In genomic region chr10:127177235-127177634, GRCm38 (mm10) we compare ENCODE assay signal across 7 mouse cellular contexts. TPM values are rescaled to one million over a fixed set of nuclear protein-coding genes. Genes with fewer than 3 reads are reported as not detected.
A peak's percentile ranks its signal among the peaks of the same experiment; 100 is the strongest.
DNase-seq lines count a peak whose midpoint lies in the region; ATAC-seq and TF ChIP-seq lines count a peak whose summit lies in the region.

No protein-coding gene starts in this region.

- TF ChIP-seq POLR2A in myocyte (IDR thresholded peaks at IDR 0.05; ENCODE audit: insufficient read length, low read depth), result no peak

- no peak for ATAC-seq in embryonic facial prominence, embryonic 15.5 days (ENCODE audit: insufficient number of reproducible peaks, low FRiP score, low TSS enrichment, low read depth)
- no peak for ATAC-seq in hindbrain, embryonic 15.5 days (ENCODE audit: low FRiP score, low read depth)

- H3K9me3 ChIP-seq in embryonic facial prominence, embryonic 15.5 days (replicated peaks), result no peaks in the 10 kb centered on the region
- H3K9me3 ChIP-seq in hindbrain, embryonic 15.5 days, result no peaks in the 10 kb centered on the region

- DNase-seq in layer of hippocampus, adult 2 months (ENCODE audit: low spot score in 2 of 2), result no peak
- DNase-seq in layer of hippocampus, adult 11-12 months (ENCODE audit: low spot score), result no peak
- no peak for DNase-seq in thymus, postnatal 14 days
- DNase-seq in left cerebral cortex, adult 2 months (ENCODE audit: extremely low spot score in 1 of 2, low spot score in 2 of 2), result no peak

- 16% methylated on average over 9 of the region's 9 CpGs for WGBS in embryonic facial prominence, embryonic 15.5 days
- WGBS in hindbrain, embryonic 15.5 days, result 20% methylated on average over 9 of the region's 9 CpGs

- H3K4me3 ChIP-seq in layer of hippocampus, adult 2 months, result no peak overlapping the region
- no peak overlapping the region; the same call in 1 of the 2 replicates for H3K4me3 ChIP-seq in embryonic facial prominence, embryonic 15.5 days (replicated peaks)
- H3K4me3 ChIP-seq in hindbrain, embryonic 15.5 days, result no peak overlapping the region
- peak overlapping the region; percentile 18 for H3K4me3 ChIP-seq in myocyte
- no peak overlapping the region for H3K4me3 ChIP-seq in left cerebral cortex, adult 2 months

- TF ChIP-seq CTCF in layer of hippocampus, adult 2 months (conservative IDR thresholded peaks at IDR 0.05), result no peak
- no peak for TF ChIP-seq CTCF in left cerebral cortex, adult 2 months (IDR thresholded peaks at IDR 0.05)

- intact Hi-C loops in left cerebral cortex, adult 2 months (cut with DNase I), result loop anchor here (2.0 kb wide), 1 partner anchor 52 kb away; no protein-coding TSS in a partner anchor

- peaks cover 2% of the 10 kb centered on the region; the same call in 1 of the 2 replicates for H3K36me3 ChIP-seq in embryonic facial prominence, embryonic 15.5 days
- H3K36me3 ChIP-seq in hindbrain, embryonic 15.5 days, result no peaks in the 10 kb centered on the region
- no peaks in the 10 kb centered on the region for H3K36me3 ChIP-seq in myocyte (ENCODE audit: control insufficient read depth, insufficient read depth)

- peaks cover 27% of the 10 kb centered on the region for H3K4me1 ChIP-seq in embryonic facial prominence, embryonic 15.5 days
- peaks cover 27% of the 10 kb centered on the region for H3K4me1 ChIP-seq in hindbrain, embryonic 15.5 days (replicated peaks)

- H3K4me2 ChIP-seq in embryonic facial prominence, embryonic 15.5 days (replicated peaks), result peak overlapping the region; percentile 61
- H3K4me2 ChIP-seq in hindbrain, embryonic 15.5 days, result peak overlapping the region; percentile 55
- H3K4me2 ChIP-seq in myocyte (ENCODE audit: low read depth), result peak overlapping the region; percentile 73

- no peak overlapping the region for H3ac ChIP-seq in myocyte (ENCODE audit: control insufficient read depth, insufficient read length)

- peak overlapping the region; percentile 23; the same call in 1 of the 2 replicates for H3K27ac ChIP-seq in layer of hippocampus, adult 2 months
- no peak overlapping the region for H3K27ac ChIP-seq in embryonic facial prominence, embryonic 15.5 days (replicated peaks)
- no peak overlapping the region for H3K27ac ChIP-seq in hindbrain, embryonic 15.5 days (replicated peaks)
- no peak overlapping the region for H3K27ac ChIP-seq in left cerebral cortex, adult 2 months

- H3K27me3 ChIP-seq in embryonic facial prominence, embryonic 15.5 days, result peaks cover 51% of the 10 kb centered on the region
- peaks cover 49% of the 10 kb centered on the region for H3K27me3 ChIP-seq in hindbrain, embryonic 15.5 days
- H3K27me3 ChIP-seq in myocyte (ENCODE audit: control insufficient read depth, insufficient read depth, insufficient read length), result no peaks in the 10 kb centered on the region

- no peak overlapping the region for H3K9ac ChIP-seq in embryonic facial prominence, embryonic 15.5 days
- H3K9ac ChIP-seq in hindbrain, embryonic 15.5 days, result no peak overlapping the region

- no peaks in the 10 kb centered on the region for H3K79me2 ChIP-seq in myocyte (ENCODE audit: control insufficient read depth, insufficient read depth)

TF ChIP-seq in myocyte, 11 proteins besides CTCF, POLR2A, EP300 and RAD21:
- TF ChIP-seq E2F4 (IDR thresholded peaks at IDR 0.05; ENCODE audit: insufficient read depth) (no peak), CEBPB (IDR thresholded peaks at IDR 0.05; ENCODE audit: insufficient read depth, poor library complexity, severe bottlenecking) (no peak), REST (IDR thresholded peaks at IDR 0.05; ENCODE audit: insufficient read depth, insufficient read length) (no peak), SRF (IDR thresholded peaks at IDR 0.05; ENCODE audit: control insufficient read depth, insufficient read length, low read depth) (no peak), TCF12 (IDR thresholded peaks at IDR 0.05; ENCODE audit: insufficient read depth, poor library complexity, severe bottlenecking) (no peak), POLR2AphosphoS2 (IDR thresholded peaks at IDR 0.05; ENCODE audit: insufficient read length, low read depth) (no peak), MAX (IDR thresholded peaks at IDR 0.05; ENCODE audit: low read depth) (no peak), MYOG (IDR thresholded peaks at IDR 0.05; ENCODE audit: control insufficient read depth in 1 of 3, insufficient read depth in 1 of 3, insufficient read length in 2 of 3, low read depth in 2 of 3) (no peak), MYOD1 (IDR thresholded peaks at IDR 0.05; ENCODE audit: control insufficient read depth in 1 of 3, insufficient read length in 2 of 3, low read depth in 2 of 3) (no peak), TCF3 (IDR thresholded peaks at IDR 0.05; ENCODE audit: insufficient read length, low read depth) (no peak)

RNA-seq across cellular contexts. Expression of gene Slc26a10, which starts 3.2 kb away (rescaled TPM):
- 10 to 100 TPM; 21.9 to 25.4 TPM for total RNA-seq in layer of hippocampus, adult 2 months (2021)
- polyA plus RNA-seq in embryonic facial prominence, embryonic 15.5 days (2015; fragmentation: Nextera tagmentation; extraction: Ambion mirVana), result 1.6 and 1.9 TPM in 2 replicates
- 0.91 and 1.0 TPM in 2 replicates for polyA plus RNA-seq in hindbrain, embryonic 15.5 days (2015; fragmentation: Nextera tagmentation; extraction: Ambion mirVana)
- polyA plus RNA-seq in myocyte (2012; fragmentation: generic; extraction: Trizol), result 1.3 TPM
- total RNA-seq in left cerebral cortex, adult 2 months (2021), result 1 to 10 TPM; 3.8 TPM

RNA-seq across cellular contexts. Expression of gene B4galnt1, which starts 12.2 kb away (rescaled TPM):
- 100 to 1,000 TPM; 116 to 123 TPM for total RNA-seq in layer of hippocampus, adult 2 months (2021)
- polyA plus RNA-seq in embryonic facial prominence, embryonic 15.5 days (2015; fragmentation: Nextera tagmentation; extraction: Ambion mirVana), result 11.0 and 12.7 TPM in 2 replicates
- polyA plus RNA-seq in hindbrain, embryonic 15.5 days (2015; fragmentation: Nextera tagmentation; extraction: Ambion mirVana), result 54.0 and 74.6 TPM in 2 replicates
- 12.4 TPM for polyA plus RNA-seq in myocyte (2012; fragmentation: generic; extraction: Trizol)
- total RNA-seq in left cerebral cortex, adult 2 months (2021), result 100 to 1,000 TPM; 122 to 125 TPM

RNA-seq across cellular contexts. Expression of gene Arhgef25, which starts 12.6 kb away (rescaled TPM):
- total RNA-seq in layer of hippocampus, adult 2 months (2021), result 100 to 1,000 TPM; 395 to 408 TPM
- 116 TPM in 2 replicates for polyA plus RNA-seq in embryonic facial prominence, embryonic 15.5 days (2015; fragmentation: Nextera tagmentation; extraction: Ambion mirVana)
- polyA plus RNA-seq in hindbrain, embryonic 15.5 days (2015; fragmentation: Nextera tagmentation; extraction: Ambion mirVana), result 27.3 and 30.3 TPM in 2 replicates
- 25.3 TPM for polyA plus RNA-seq in myocyte (2012; fragmentation: generic; extraction: Trizol)
- 100 to 1,000 TPM; 198 to 208 TPM for total RNA-seq in left cerebral cortex, adult 2 months (2021)

RNA-seq across cellular contexts. Expression of gene Dtx3, which starts 18.3 kb away (rescaled TPM):
- 100 to 1,000 TPM; 227 to 255 TPM for total RNA-seq in layer of hippocampus, adult 2 months (2021)
- polyA plus RNA-seq in embryonic facial prominence, embryonic 15.5 days (2015; fragmentation: Nextera tagmentation; extraction: Ambion mirVana), result 152 and 179 TPM in 2 replicates
- 240 and 266 TPM in 2 replicates for polyA plus RNA-seq in hindbrain, embryonic 15.5 days (2015; fragmentation: Nextera tagmentation; extraction: Ambion mirVana)
- polyA plus RNA-seq in myocyte (2012; fragmentation: generic; extraction: Trizol), result 42.4 TPM
- total RNA-seq in left cerebral cortex, adult 2 months (2021), result 100 to 1,000 TPM; 207 to 223 TPM

RNA-seq across cellular contexts. Expression of gene Pip4k2c, which starts 34.1 kb away (rescaled TPM):
- 10 to 100 TPM; 98.0 to 98.6 TPM for total RNA-seq in layer of hippocampus, adult 2 months (2021)
- 31.0 and 31.3 TPM in 2 replicates for polyA plus RNA-seq in embryonic facial prominence, embryonic 15.5 days (2015; fragmentation: Nextera tagmentation; extraction: Ambion mirVana)
- polyA plus RNA-seq in hindbrain, embryonic 15.5 days (2015; fragmentation: Nextera tagmentation; extraction: Ambion mirVana), result 19.1 and 19.6 TPM in 2 replicates
- polyA plus RNA-seq in myocyte (2012; fragmentation: generic; extraction: Trizol), result 22.5 TPM
- total RNA-seq in left cerebral cortex, adult 2 months (2021), result 100 to 1,000 TPM; 113 to 115 TPM
